Mouse (Mus musculus) bone marrow, adult 2 months (tissue): ENCODE results near the gene Dennd1a.

Experiments used
- CTCF ChIP-seq: fragments of 200-500 bp; IDR thresholded peaks from 2 replicates; pipeline ENCODE4 v1.5.1; 2011; ENCODE audit warnings: low read length, control low read depth; ENCODE audit not compliant: control insufficient read depth, insufficient read depth
- POLR2A ChIP-seq: fragments of 200-500 bp; IDR thresholded peaks from 2 replicates; pipeline ENCODE4 v1.6.1; 2011; ENCODE audit warnings: low read depth, mild to moderate bottlenecking, control low read depth, low read length, borderline replicate concordance; ENCODE audit not compliant: control insufficient read depth

DNA sequence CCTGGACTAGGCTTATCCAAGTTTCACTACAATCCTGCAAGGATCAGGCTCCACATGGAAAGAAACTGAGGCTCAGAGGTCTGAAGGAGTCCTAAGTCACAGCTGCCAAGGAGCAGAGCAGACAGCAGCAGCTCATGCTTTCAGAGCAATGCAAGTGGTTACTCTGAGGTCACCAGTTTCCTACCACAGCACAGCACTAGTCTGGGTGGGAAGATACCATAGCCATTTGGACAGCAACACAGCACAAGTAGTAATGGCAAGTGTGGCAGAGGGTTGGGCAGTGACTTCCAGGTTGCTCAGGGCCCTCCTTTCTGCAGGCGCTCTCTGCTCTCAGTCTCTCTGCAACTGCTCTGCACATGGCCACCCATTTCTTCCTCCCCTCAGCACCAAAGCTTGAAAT is 354.9 kb downstream of the Dennd1a start:
- no peak for TF ChIP-seq CTCF
- no peak for TF ChIP-seq POLR2A
